Mouse (Mus musculus): ENCODE measurements around the gene Mast3. TPM values are rescaled to one million over a fixed set of nuclear protein-coding genes. Genes with fewer than 3 reads are reported as not detected.

Mast3 gene
- polyA plus RNA-seq, 1 experiment from 2014 or later, result 9.3 TPM

DNA sequence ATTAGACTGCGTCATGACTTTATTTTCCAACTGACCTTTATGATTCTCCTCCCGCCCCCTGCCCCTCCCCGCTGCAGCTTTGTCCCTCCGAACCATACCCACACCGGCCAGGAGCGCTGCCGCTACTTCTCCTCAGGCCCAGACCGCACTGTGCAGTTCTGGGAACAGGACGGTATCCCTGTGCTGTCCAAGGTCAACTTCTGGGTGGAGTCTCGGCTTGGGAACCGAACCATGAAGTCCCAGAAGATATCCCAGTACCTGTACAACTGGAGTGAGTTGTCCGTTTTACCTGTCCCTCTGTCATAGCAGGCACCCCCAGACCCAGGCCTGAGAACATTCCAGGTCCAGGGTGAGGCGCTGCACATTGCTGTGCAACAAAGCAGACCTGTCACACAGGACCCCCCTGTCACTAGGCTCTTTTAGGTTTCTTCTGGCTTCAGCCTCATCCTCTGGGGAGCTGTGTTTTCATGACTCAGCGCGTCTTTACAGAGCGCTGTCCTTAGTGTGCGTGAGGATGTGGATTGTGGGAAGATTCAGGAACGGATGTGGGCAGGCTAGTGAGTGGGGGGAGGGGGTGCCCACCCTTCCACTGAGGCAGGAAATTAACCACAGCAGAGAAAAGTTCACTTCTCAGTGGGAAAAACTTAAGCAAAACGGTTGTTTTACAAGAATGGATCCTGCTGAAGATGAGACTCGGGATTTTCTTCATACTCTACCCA is 6.3 kb upstream of the Mast3 start:
- Histone ChIP-seq H3K27me3 (ENCODE audit: control insufficient read depth, insufficient read depth, low read length) (peaks cover 8% of the 10 kb centered on the region), H3K4me1 (ENCODE audit: control insufficient read depth, insufficient read depth, low read length) (no peaks in the 10 kb centered on the region), H3K4me3 (ENCODE audit: low read length) (no peak overlapping the region), H3K36me3 (ENCODE audit: control insufficient read depth, insufficient read depth) (no peaks in the 10 kb centered on the region), H3K4me2 (ENCODE audit: low read depth, low read length) (no peak overlapping the region), H3K27ac (ENCODE audit: low read length) (no peak overlapping the region), H3K9me3 (replicated peaks; ENCODE audit: control insufficient read depth, low read length) (no peaks in the 10 kb centered on the region), H3K9ac (ENCODE audit: low read length) (no peak overlapping the region)
- WGBS, result 67% methylated on average over 20 of the region's 20 CpGs
- no peak; the same call in 1 of the 2 replicates for ATAC-seq (replicated peaks; ENCODE audit: extremely low read depth, insufficient read depth, low FRiP score)

DNA sequence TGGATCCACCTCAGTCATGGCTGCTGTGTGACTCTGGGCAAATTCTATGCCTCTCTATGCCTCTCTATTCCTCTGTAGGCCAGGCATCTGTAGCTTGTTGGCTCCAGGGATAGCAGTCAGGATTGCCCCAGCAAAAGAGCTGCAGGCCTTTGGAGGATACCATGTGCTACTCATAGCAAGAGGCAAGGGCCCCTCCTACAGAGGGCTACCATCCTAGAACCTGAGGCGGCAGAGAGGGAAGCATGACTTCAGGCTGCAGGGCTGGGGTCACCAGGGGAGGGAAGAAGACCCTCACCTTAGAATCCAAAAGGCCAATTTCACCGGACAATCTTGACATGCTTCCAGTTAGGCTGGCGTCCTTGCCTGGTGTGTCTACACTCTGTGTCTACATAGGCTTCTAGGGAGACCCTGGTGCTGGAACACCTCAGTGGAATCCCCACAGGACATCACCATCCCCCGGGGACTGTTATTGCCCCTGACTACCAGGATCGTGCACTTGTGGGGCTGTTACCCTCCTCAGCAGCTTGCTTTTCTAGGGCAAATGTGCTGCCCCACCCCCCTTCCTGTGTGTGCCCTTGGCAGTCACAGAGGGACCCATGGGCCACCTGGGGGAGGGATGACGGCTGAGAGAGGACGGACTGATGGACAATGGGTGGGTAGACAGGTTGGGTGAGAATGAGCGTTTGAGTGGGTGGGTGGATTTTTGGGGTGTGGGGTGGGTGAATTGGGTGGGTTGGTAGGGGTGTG is 4.3 kb upstream of the Mast3 start:
- H3K9me3 ChIP-seq (replicated peaks; ENCODE audit: control insufficient read depth, low read length), result no peaks in the 10 kb centered on the region
- no peak overlapping the region for H3K27ac ChIP-seq (ENCODE audit: low read length)
- ATAC-seq (replicated peaks; ENCODE audit: extremely low read depth, insufficient read depth, low FRiP score), result no peak
- peaks cover 6% of the 10 kb centered on the region for H3K4me1 ChIP-seq (ENCODE audit: control insufficient read depth, insufficient read depth, low read length)
- H3K4me2 ChIP-seq (ENCODE audit: low read depth, low read length), result 0 out of 2 replicates have a peak overlapping the region, but pooled peaks have one; percentile 4
- H3K27me3 ChIP-seq (ENCODE audit: control insufficient read depth, insufficient read depth, low read length), result peaks cover 7% of the 10 kb centered on the region; the same call in 1 of the 2 replicates
- H3K4me3 ChIP-seq (ENCODE audit: low read length), result no peak overlapping the region
- H3K9ac ChIP-seq (ENCODE audit: low read length), result no peak overlapping the region; the same call in 1 of the 2 replicates
- no peaks in the 10 kb centered on the region for H3K36me3 ChIP-seq (ENCODE audit: control insufficient read depth, insufficient read depth)
- WGBS, result 68% methylated on average over 8 of the region's 8 CpGs

DNA sequence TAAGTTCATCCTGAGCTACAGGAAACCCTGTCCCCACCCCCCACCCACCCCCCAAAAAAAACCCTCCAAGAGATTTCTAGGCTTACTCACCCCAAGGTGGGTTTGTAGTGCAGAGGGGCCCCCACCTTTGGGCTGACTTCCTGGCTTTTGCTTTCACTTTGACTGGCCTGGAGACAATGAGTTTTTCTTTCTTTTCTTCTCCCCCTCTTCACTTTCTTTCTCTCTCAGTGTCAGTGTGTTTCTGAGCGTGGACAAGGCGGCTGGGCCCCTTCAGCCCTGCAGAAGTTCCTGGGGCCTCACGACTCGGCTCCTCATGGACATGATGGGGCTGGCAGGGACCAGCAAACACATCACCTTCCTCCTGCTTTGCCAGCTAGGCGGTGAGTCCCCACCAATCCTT is 3.4 kb upstream of the Mast3 start, which contains the start of gene Il12rb1:
Gene Il12rb1 (plus strand): TSS at position 211 of the 400 bp plus-strand sequence.
- Histone ChIP-seq H3K4me2 (ENCODE audit: low read depth, low read length) (0 out of 2 replicates have a peak within 1 kb of the TSS, but pooled peaks have one; percentile 4), H3K27me3 (ENCODE audit: control insufficient read depth, insufficient read depth, low read length) (peaks cover 8% of the 10 kb centered on the region; the same call in 1 of the 2 replicates)
- 62% methylated on average over 5 of the region's 5 CpGs for WGBS

DNA sequence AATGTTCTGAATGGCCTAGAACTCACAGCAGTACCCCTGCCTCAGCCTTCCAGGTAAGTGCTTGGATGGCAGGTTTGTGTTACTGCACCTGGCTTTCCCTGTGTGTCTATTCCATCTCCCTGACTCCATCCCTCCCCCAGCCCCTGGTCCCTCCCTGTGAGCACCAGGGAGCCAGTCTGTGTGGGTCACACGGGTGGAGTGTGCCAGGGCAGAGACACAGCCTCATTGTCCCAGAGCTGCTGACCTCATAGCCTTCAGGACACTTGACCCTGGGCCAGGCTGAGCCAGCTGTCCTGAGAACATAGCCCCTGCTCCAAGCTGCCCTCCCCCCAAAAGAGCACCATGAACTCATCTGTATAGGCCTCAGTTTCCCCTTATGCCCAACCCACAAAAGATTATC is 2.5 kb upstream of the Mast3 start:
- Histone ChIP-seq H3K4me1 (ENCODE audit: control insufficient read depth, insufficient read depth, low read length) (peaks cover 11% of the 10 kb centered on the region), H3K4me3 (ENCODE audit: low read length) (no peak overlapping the region), H3K27ac (ENCODE audit: low read length) (no peak overlapping the region), H3K9me3 (replicated peaks; ENCODE audit: control insufficient read depth, low read length) (no peaks in the 10 kb centered on the region), H3K4me2 (ENCODE audit: low read depth, low read length) (no peak overlapping the region), H3K36me3 (ENCODE audit: control insufficient read depth, insufficient read depth) (no peaks in the 10 kb centered on the region), H3K27me3 (ENCODE audit: control insufficient read depth, insufficient read depth, low read length) (peaks cover 9% of the 10 kb centered on the region; the same call in 1 of the 2 replicates), H3K9ac (ENCODE audit: low read length) (no peak overlapping the region)
- no peak for ATAC-seq (replicated peaks; ENCODE audit: extremely low read depth, insufficient read depth, low FRiP score)
- WGBS, result 39% methylated on average over 1 of the region's 1 CpGs

More for the DNA sequence above, 3.4 kb upstream of the Mast3 start, which contains the start of gene Il12rb1:
- Histone ChIP-seq H3K36me3 (ENCODE audit: control insufficient read depth, insufficient read depth) (no peaks in the 10 kb centered on the region), H3K9ac (ENCODE audit: low read length) (no peak within 1 kb of the TSS; the same call in 1 of the 2 replicates), H3K4me1 (ENCODE audit: control insufficient read depth, insufficient read depth, low read length) (peaks cover 11% of the 10 kb centered on the region), H3K27ac (ENCODE audit: low read length) (no peak within 1 kb of the TSS), H3K9me3 (replicated peaks; ENCODE audit: control insufficient read depth, low read length) (no peaks in the 10 kb centered on the region), H3K4me3 (ENCODE audit: low read length) (no peak within 1 kb of the TSS)
- no peak for ATAC-seq (replicated peaks; ENCODE audit: extremely low read depth, insufficient read depth, low FRiP score)

DNA sequence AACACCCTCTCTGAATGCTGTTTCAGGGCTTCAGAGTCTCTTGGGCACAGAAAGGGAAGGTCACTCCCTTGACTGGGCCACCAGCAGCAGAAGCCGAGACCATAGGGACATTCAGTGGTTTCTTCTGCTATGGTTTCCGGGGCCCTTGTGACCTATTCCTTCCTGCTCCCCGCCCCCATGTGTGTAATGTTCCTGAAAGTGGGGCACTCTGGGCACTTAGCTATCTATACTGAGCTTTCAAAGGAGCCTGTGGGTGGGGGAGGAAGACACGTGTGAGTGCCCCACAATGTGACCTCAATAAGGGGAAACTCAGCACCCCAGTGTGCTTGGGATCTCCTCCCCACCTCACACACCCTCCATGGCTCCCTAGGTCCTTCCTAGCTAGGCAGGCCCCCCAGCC is 1.7 kb upstream of the Mast3 start:
- Histone ChIP-seq H3K4me2 (ENCODE audit: low read depth, low read length) (no peak overlapping the region), H3K4me1 (ENCODE audit: control insufficient read depth, insufficient read depth, low read length) (peaks cover 11% of the 10 kb centered on the region), H3K4me3 (ENCODE audit: low read length) (no peak overlapping the region), H3K9ac (ENCODE audit: low read length) (no peak overlapping the region), H3K9me3 (replicated peaks; ENCODE audit: control insufficient read depth, low read length) (no peaks in the 10 kb centered on the region), H3K27ac (ENCODE audit: low read length) (no peak overlapping the region), H3K27me3 (ENCODE audit: control insufficient read depth, insufficient read depth, low read length) (peaks cover 10% of the 10 kb centered on the region), H3K36me3 (ENCODE audit: control insufficient read depth, insufficient read depth) (no peaks in the 10 kb centered on the region)
- WGBS, result 56% methylated on average over 4 of the region's 4 CpGs
- ATAC-seq (replicated peaks; ENCODE audit: extremely low read depth, insufficient read depth, low FRiP score), result no peak

DNA sequence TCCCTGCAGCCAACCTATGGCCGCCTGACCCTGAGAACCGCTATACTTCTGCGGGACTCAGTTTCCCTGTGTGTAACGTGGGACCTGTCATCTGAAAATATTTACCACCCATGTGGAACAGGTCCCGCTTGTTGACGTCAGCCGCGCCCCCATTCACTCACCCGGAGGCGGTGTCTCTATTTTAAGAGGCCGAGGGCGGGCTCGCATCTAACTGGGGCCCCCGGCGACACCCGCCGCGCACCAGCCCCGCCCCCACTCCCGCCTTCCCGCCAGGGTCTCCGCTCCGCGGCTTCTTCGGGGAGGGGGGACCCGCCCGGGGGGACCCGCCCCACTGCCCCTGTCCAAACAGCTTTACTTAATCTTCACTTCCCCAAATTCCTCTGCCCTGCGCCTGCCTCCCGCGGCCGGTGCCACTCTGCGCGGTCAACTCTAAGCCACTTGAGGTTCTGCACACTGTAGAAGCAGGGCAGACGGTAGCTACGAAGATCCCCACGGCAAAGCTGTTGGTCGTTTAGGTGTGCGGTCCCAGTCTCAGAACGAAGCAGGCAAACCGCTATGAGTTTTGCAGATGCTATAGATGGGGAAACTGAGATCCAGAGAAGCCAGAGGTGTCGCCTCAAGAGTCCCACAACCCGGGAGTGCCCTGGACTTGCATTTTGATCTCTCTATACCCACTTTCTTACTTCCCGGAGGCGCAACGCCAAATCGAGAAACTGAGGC is 933 bp downstream of the Mast3 start:
- no peaks in the 10 kb centered on the region for H3K9me3 ChIP-seq (replicated peaks; ENCODE audit: control insufficient read depth, low read length)
- peak overlapping the region; percentile 87 for H3K4me2 ChIP-seq (ENCODE audit: low read depth, low read length)
- no peaks in the 10 kb centered on the region for H3K36me3 ChIP-seq (ENCODE audit: control insufficient read depth, insufficient read depth)
- 0 out of 2 replicates have a peak, but pooled peaks have one; percentile 11 for ATAC-seq (replicated peaks; ENCODE audit: extremely low read depth, insufficient read depth, low FRiP score)
- WGBS, result 2% methylated on average over 46 of the region's 47 CpGs
- H3K4me3 ChIP-seq (ENCODE audit: low read length), result peak overlapping the region; percentile 54
- peak overlapping the region; percentile 61 for H3K9ac ChIP-seq (ENCODE audit: low read length)
- H3K27me3 ChIP-seq (ENCODE audit: control insufficient read depth, insufficient read depth, low read length), result peaks cover 28% of the 10 kb centered on the region
- H3K4me1 ChIP-seq (ENCODE audit: control insufficient read depth, insufficient read depth, low read length), result peaks cover 11% of the 10 kb centered on the region
- H3K27ac ChIP-seq (ENCODE audit: low read length), result no peak overlapping the region

DNA sequence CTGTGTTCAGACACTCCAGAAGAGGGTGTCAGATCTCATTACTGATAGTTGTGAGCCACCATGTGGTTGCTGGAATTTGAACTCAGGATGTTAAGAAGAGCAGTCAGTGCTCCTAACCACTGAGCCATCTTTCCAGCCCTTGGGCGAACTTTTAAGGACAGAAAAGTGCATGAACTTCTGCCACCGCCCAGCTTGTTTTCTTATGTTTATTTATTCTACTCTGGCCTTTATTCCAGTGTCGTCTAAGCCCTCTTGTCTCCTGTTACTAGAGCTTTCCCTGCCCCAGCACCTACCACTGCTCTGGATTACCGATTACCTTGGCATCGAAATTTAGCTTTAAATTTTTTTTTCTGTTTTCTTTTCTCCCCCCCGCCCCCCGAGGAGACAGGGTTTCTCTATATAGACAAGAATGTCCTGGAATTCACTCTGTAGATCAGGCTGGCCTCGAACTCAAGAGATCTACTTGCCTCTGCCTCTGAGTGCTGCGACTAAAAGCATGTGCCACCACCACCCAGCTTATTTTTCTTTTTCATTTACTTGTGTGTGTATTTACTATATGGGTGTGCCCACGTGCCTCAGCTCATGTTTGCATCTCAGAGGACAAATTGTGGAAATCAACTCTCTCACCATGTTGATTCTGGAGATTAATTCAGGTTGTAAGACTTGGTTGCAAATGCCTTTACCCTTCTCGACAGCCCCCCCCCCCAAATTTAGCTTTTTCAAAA is 1.9 kb downstream of the Mast3 start:
- no peak for ATAC-seq (replicated peaks; ENCODE audit: extremely low read depth, insufficient read depth, low FRiP score)
- H3K27me3 ChIP-seq (ENCODE audit: control insufficient read depth, insufficient read depth, low read length), result peaks cover 37% of the 10 kb centered on the region
- no peak overlapping the region for H3K4me3 ChIP-seq (ENCODE audit: low read length)
- peaks cover 14% of the 10 kb centered on the region for H3K4me1 ChIP-seq (ENCODE audit: control insufficient read depth, insufficient read depth, low read length)
- H3K9ac ChIP-seq (ENCODE audit: low read length), result no peak overlapping the region
- 66% methylated on average over 11 of the region's 11 CpGs for WGBS
- no peaks in the 10 kb centered on the region for H3K36me3 ChIP-seq (ENCODE audit: control insufficient read depth, insufficient read depth)
- H3K9me3 ChIP-seq (replicated peaks; ENCODE audit: control insufficient read depth, low read length), result no peaks in the 10 kb centered on the region
- no peak overlapping the region for H3K4me2 ChIP-seq (ENCODE audit: low read depth, low read length)
- no peak overlapping the region for H3K27ac ChIP-seq (ENCODE audit: low read length)

DNA sequence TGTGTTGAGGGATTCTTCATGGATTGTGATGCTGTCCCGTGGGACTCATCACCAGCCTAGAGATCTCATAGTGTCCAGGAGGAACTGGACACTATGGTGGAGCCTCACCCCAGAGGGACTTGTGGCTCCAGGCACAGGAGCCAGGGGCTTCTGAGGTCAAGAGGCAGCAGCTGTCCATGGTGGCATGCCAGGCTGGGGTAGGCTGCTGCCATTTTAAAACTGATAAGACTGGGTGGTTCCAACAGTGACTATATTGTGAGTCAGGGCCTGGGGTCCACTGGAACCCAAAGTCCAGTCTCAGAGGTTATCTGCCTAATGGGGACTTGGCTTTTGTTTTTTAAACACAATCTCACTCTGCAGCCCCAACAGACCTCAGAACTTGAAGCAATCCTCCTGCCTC is 3.0 kb downstream of the Mast3 start:
- WGBS, result 82% methylated on average over 1 of the region's 1 CpGs
- Histone ChIP-seq H3K9ac (ENCODE audit: low read length) (no peak overlapping the region), H3K27me3 (ENCODE audit: control insufficient read depth, insufficient read depth, low read length) (peaks cover 38% of the 10 kb centered on the region), H3K4me1 (ENCODE audit: control insufficient read depth, insufficient read depth, low read length) (peaks cover 18% of the 10 kb centered on the region), H3K36me3 (ENCODE audit: control insufficient read depth, insufficient read depth) (no peaks in the 10 kb centered on the region), H3K4me2 (ENCODE audit: low read depth, low read length) (no peak overlapping the region), H3K9me3 (replicated peaks; ENCODE audit: control insufficient read depth, low read length) (no peaks in the 10 kb centered on the region), H3K27ac (ENCODE audit: low read length) (no peak overlapping the region), H3K4me3 (ENCODE audit: low read length) (no peak overlapping the region)
- ATAC-seq (replicated peaks; ENCODE audit: extremely low read depth, insufficient read depth, low FRiP score), result no peak
